Mouse (Mus musculus) intestine, embryonic 16.5 days (tissue): ENCODE measurements at regions not wholly inside any gene's neighbourhood (a gene's known extent, or its start where the extent isn't known, plus 50 kb on each side); places are given as distances from the start of the nearest gene placed in this dataset.

Experiments
- ATAC-seq: fragments of 200-750 bp; cut with Nextera tagmentation; 2 replicates; pipeline ENCODE4 v1.8.0; 2017; ENCODE audit warnings: moderate TSS enrichment, moderate library complexity
- H3K27ac ChIP-seq: fragments of 300-500 bp; sonication (generic); 2 replicates; pipeline ENCODE4 v1.5.1; 2014; ENCODE audit warnings: mild to moderate bottlenecking, low read length
- H3K27me3 ChIP-seq: fragments of 300-500 bp; sonication (generic); replicated peaks from 2 replicates; pipeline ENCODE4 v1.6.1; 2014; ENCODE audit warnings: low read length, control low read depth, mixed read lengths; ENCODE audit not compliant: control insufficient read depth, insufficient read depth
- H3K36me3 ChIP-seq: fragments of 300-500 bp; sonication (generic); 2 replicates; pipeline ENCODE4 v1.6.1; 2014; ENCODE audit warnings: low read length, control low read depth; ENCODE audit not compliant: control insufficient read depth, insufficient read depth
- H3K4me1 ChIP-seq: fragments of 300-500 bp; sonication (generic); 2 replicates; pipeline ENCODE4 v1.6.1; 2014; ENCODE audit warnings: low read length, control low read depth, mixed read lengths; ENCODE audit not compliant: control insufficient read depth, insufficient read depth
- H3K4me2 ChIP-seq: fragments of 300-500 bp; sonication (generic); 2 replicates; pipeline ENCODE4 v1.6.1; 2014; ENCODE audit warnings: low read depth, low read length, control low read depth
- H3K4me3 ChIP-seq: fragments of 300-500 bp; sonication (generic); 2 replicates; pipeline ENCODE4 v1.5.1; 2014; ENCODE audit warnings: mild to moderate bottlenecking, low read length
- H3K9ac ChIP-seq: fragments of 300-500 bp; sonication (generic); 2 replicates; pipeline ENCODE4 v1.6.1; 2014; ENCODE audit warnings: low read depth, low read length
- H3K9me3 ChIP-seq: fragments of 300-500 bp; sonication (generic); 2 replicates; pipeline ENCODE4 v1.6.1; 2016; ENCODE audit warnings: low read length, control low read depth; ENCODE audit not compliant: control insufficient read depth
- WGBS: fragments of 180-500 bp; shearing (Covaris S2); extraction: QIAGEN DNeasy Blood & Tissue Kit; methylation state at CpG from one replicate; pipeline ENCODE4 v1.1.7; 2014; 5-methylcytosine and 5-hydroxymethylcytosine counted together

GRCm38 (mm10) chr2:27590511-27590910 is 75.6 kb downstream of the Wdr5 start:
- Histone ChIP-seq H3K9ac (no peak overlapping the region), H3K36me3 (no peaks in the 10 kb centered on the region), H3K4me2 (no peak overlapping the region), H3K4me3 (no peak overlapping the region), H3K27me3 (no peaks in the 10 kb centered on the region), H3K27ac (no peak overlapping the region), H3K9me3 (no peaks in the 10 kb centered on the region), H3K4me1 (peaks cover 26% of the 10 kb centered on the region)
- WGBS: 74% methylated on average over 6 of the region's 6 CpGs
- no peak for ATAC-seq

DNA sequence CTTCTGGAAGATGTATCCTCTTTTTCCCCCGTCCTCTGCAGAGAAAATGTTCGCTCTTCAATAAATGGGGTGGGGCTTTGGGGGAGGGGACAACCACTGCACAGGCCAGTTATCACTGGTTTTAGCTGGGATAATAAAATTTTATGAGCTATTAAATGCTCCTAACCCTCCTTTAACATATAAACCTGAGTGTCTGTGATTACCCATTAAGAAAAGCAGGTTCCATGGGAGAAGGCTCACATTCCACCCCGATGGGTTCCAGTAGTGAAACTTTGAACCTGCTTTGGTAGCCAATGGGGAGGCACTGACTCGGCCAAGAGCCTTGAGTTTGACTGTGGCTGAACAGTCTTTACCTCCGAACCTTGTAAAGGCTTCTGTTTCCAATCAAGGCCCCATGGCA is 76.7 kb downstream of the Wdr5 start:
- no peaks in the 10 kb centered on the region for H3K9me3 ChIP-seq
- ATAC-seq: peak; percentile 85
- H3K4me3 ChIP-seq: no peak overlapping the region
- no peak overlapping the region for H3K9ac ChIP-seq
- no peaks in the 10 kb centered on the region for H3K27me3 ChIP-seq
- 49% methylated on average over 5 of the region's 5 CpGs for WGBS
- no peaks in the 10 kb centered on the region for H3K36me3 ChIP-seq
- H3K27ac ChIP-seq: peak overlapping the region; percentile 88
- H3K4me1 ChIP-seq: peaks cover 33% of the 10 kb centered on the region
- no peak overlapping the region for H3K4me2 ChIP-seq

- Histone ChIP-seq H3K9ac (peak overlapping the region; percentile 57), H3K27ac (peak overlapping the region; percentile 77), H3K4me2 (no peak overlapping the region), H3K27me3 (no peaks in the 10 kb centered on the region), H3K36me3 (no peaks in the 10 kb centered on the region), H3K9me3 (no peaks in the 10 kb centered on the region), H3K4me3 (no peak overlapping the region), H3K4me1 (peaks cover 33% of the 10 kb centered on the region)
- 26% methylated on average over 10 of the region's 10 CpGs for WGBS
- ATAC-seq: peak; percentile 29; the same call in 1 of the 2 replicates
Observed at GRCm38 (mm10) chr2:27593338-27593737, 78.4 kb downstream of the Wdr5 start.

DNA sequence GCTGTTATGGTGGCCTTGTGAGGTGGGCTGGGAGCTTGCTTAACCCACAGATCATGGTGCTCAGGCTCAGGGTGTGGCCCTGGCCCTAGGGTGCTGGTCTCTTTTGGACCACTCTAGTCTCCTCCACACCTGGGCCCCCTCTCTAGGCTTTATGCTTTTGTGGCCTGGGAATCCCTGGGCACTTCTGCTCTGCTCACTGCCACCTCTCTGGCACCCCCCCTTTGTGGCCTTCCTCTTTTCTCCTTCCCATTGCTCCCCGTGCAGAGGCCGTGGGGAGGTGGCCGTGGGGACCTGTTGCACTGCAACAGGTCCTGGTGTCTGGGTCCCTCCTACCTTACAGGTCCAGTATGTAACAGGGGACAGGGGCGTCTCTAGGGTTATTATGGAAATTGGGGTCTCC is 80.3 kb downstream of the Wdr5 start:
- no peak for ATAC-seq
- Histone ChIP-seq H3K9ac (no peak overlapping the region), H3K27ac (no peak overlapping the region), H3K4me1 (peaks cover 44% of the 10 kb centered on the region), H3K27me3 (no peaks in the 10 kb centered on the region), H3K9me3 (no peaks in the 10 kb centered on the region), H3K4me2 (no peak overlapping the region), H3K4me3 (no peak overlapping the region), H3K36me3 (no peaks in the 10 kb centered on the region)
- 84% methylated on average over 4 of the region's 4 CpGs for WGBS

GRCm38 (mm10) chr2:27596217-27596616 is 80.0 kb upstream of the Rxra start:
- Histone ChIP-seq H3K27me3 (no peaks in the 10 kb centered on the region), H3K4me2 (no peak overlapping the region), H3K9me3 (no peaks in the 10 kb centered on the region), H3K27ac (no peak overlapping the region), H3K36me3 (no peaks in the 10 kb centered on the region), H3K9ac (no peak overlapping the region), H3K4me3 (no peak overlapping the region), H3K4me1 (peaks cover 43% of the 10 kb centered on the region)
- WGBS: 34% methylated on average over 2 of the region's 2 CpGs
- ATAC-seq: no peak

GRCm38 (mm10) chr2:27596966-27597365 is 79.3 kb upstream of the Rxra start:
- no peak overlapping the region for H3K4me2 ChIP-seq
- H3K27me3 ChIP-seq: no peaks in the 10 kb centered on the region
- peaks cover 38% of the 10 kb centered on the region for H3K4me1 ChIP-seq
- 96% methylated on average over 1 of the region's 1 CpGs for WGBS
- H3K9me3 ChIP-seq: no peaks in the 10 kb centered on the region
- H3K36me3 ChIP-seq: no peaks in the 10 kb centered on the region
- H3K27ac ChIP-seq: no peak overlapping the region
- ATAC-seq: no peak
- no peak overlapping the region for H3K4me3 ChIP-seq
- H3K9ac ChIP-seq: no peak overlapping the region

DNA sequence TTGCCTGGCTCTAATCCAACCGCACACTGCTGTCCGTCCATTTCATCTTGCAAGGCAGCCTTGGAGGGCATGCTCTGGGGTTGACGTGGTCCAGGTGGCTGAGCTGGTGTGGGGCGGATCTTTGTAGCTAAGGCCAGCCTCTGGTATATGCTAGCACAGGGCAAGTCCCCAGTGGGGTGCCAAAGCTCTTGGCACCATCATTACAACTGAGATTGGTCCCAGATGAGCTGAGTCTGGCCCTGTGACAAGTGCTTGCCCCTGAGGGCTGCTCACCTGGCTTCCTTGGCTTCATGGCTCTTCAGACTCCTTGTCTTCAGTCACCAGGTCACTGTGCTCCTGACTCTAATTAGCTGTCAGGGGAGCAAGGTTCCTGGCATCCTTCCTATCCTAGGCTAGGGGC is 78.3 kb upstream of the Rxra start:
- ATAC-seq: no peak
- H3K4me2 ChIP-seq: no peak overlapping the region
- 86% methylated on average over 4 of the region's 4 CpGs for WGBS
- no peaks in the 10 kb centered on the region for H3K27me3 ChIP-seq
- H3K27ac ChIP-seq: no peak overlapping the region
- H3K4me1 ChIP-seq: peaks cover 28% of the 10 kb centered on the region
- H3K9me3 ChIP-seq: no peaks in the 10 kb centered on the region
- no peak overlapping the region for H3K4me3 ChIP-seq
- H3K36me3 ChIP-seq: no peaks in the 10 kb centered on the region
- no peak overlapping the region for H3K9ac ChIP-seq

DNA sequence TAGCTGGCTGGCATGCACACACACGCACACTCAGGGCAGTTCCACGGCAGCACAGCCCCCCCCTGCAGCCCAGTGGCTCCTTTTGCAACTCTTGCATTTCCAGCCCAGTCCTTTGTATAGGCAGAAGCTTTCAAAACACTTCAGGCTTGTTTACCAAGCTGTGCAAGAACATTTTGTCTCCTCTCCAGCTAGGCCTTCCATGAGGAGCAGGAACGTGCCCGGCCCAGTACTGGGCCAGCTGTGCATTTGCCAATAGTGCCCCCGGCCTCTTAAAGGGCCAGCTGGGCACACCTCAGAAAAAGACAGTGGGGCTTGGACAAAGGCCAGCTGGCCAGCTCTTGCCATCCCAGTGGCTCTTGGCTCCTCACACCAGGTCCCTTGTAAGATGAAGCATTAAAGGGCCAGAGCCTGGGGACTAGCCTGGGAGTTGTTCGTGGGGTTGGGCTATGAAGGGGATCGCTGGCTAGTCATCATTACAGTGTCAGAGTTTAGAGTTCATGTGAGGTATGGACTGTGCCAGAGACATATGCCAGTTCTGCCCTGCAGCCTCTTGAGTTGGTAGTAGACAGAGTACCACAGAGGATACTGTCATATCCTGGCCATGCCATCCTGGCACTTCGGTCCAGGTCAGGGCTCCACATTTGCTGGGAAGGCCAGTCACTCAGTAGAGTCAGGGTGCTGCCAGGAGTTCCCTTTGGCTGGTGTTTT is 77.0 kb upstream of the Rxra start:
- Histone ChIP-seq H3K4me1 (peaks cover 18% of the 10 kb centered on the region), H3K9ac (no peak overlapping the region), H3K27ac (no peak overlapping the region), H3K4me2 (no peak overlapping the region), H3K36me3 (no peaks in the 10 kb centered on the region), H3K4me3 (no peak overlapping the region), H3K9me3 (no peaks in the 10 kb centered on the region), H3K27me3 (no peaks in the 10 kb centered on the region)
- no peak for ATAC-seq
- 79% methylated on average over 8 of the region's 8 CpGs for WGBS

GRCm38 (mm10) chr2:27599769-27600167 is 76.5 kb upstream of the Rxra start:
- Histone ChIP-seq H3K9me3 (no peaks in the 10 kb centered on the region), H3K27me3 (no peaks in the 10 kb centered on the region), H3K9ac (no peak overlapping the region), H3K4me3 (no peak overlapping the region), H3K4me2 (no peak overlapping the region), H3K27ac (no peak overlapping the region), H3K4me1 (peaks cover 18% of the 10 kb centered on the region), H3K36me3 (no peaks in the 10 kb centered on the region)
- WGBS: 76% methylated on average over 4 of the region's 4 CpGs
- peak; percentile 66 for ATAC-seq

DNA sequence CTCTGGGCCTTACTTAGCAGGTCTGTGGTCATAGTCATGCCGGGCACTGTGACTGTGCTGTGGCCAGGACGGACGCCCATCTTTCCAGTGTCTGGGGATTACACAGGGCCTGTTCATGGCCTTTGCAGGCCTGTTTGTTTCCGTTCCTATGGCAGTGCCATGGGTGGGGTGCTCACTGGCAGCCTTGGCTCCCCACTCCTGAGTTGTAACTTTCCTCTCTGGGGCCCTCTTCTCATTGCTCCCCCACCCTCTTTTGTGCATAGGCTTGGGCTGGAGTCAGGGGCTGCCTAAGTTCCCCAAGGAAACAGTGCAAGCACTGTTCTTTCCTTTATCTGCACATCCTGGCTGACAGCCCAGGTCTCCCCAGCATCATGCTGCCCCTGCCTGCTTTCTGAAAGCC is 72.9 kb upstream of the Rxra start:
- Histone ChIP-seq H3K36me3 (no peaks in the 10 kb centered on the region), H3K9me3 (no peaks in the 10 kb centered on the region), H3K4me2 (no peak overlapping the region), H3K27ac (no peak overlapping the region), H3K4me1 (peaks cover 10% of the 10 kb centered on the region), H3K9ac (no peak overlapping the region), H3K4me3 (no peak overlapping the region), H3K27me3 (no peaks in the 10 kb centered on the region)
- no peak for ATAC-seq
- 83% methylated on average over 4 of the region's 4 CpGs for WGBS
